Mouse (Mus musculus): ENCODE measurements around the gene C1qa. TPM values are rescaled to one million over a fixed set of nuclear protein-coding genes. Genes with fewer than 3 reads are reported as not detected.

Gene C1qa
- polyA plus RNA-seq, 1 experiment from 2014 or later, result 16.2 TPM

GRCm38 (mm10) chr4:136898084-136898598 is 462 bp downstream of the C1qa start:
- no peak overlapping the region for H3K4me3 ChIP-seq (ENCODE audit: low read depth, low read length)
- no peak for DNase-seq (ENCODE audit: low spot score)
- peaks cover 12% of the 10 kb centered on the region for H3K27me3 ChIP-seq (ENCODE audit: control insufficient read depth, insufficient read depth, low read length)
- no peak for ATAC-seq (replicated peaks; ENCODE audit: insufficient number of reproducible peaks, low FRiP score, low TSS enrichment, low read depth)
- 0 out of 2 replicates have a peak, but pooled peaks cover 2% of the 10 kb centered on the region for H3K4me1 ChIP-seq (ENCODE audit: control insufficient read depth, insufficient read depth, low read length)
- H3K4me2 ChIP-seq (ENCODE audit: low read depth, low read length), result no peak overlapping the region
- H3K27ac ChIP-seq (replicated peaks; ENCODE audit: low read depth, low read length), result no peak overlapping the region
- no peak overlapping the region for H3K9ac ChIP-seq (replicated peaks; ENCODE audit: low read length)
- no peaks in the 10 kb centered on the region for H3K36me3 ChIP-seq (replicated peaks; ENCODE audit: control insufficient read depth, insufficient read depth, low read depth, low read length)
- no peaks in the 10 kb centered on the region for H3K9me3 ChIP-seq (replicated peaks; ENCODE audit: control insufficient read depth, low read length)
- 67% methylated on average over 9 of the region's 9 CpGs for WGBS

- H3K4me2 ChIP-seq (ENCODE audit: low read depth, low read length), result no peak overlapping the region
- no peaks in the 10 kb centered on the region for H3K9me3 ChIP-seq (replicated peaks; ENCODE audit: control insufficient read depth, low read length)
- WGBS, result 32% methylated on average over 10 of the region's 10 CpGs
- 0 out of 2 replicates have a peak, but pooled peaks cover 2% of the 10 kb centered on the region for H3K4me1 ChIP-seq (ENCODE audit: control insufficient read depth, insufficient read depth, low read length)
- ATAC-seq (replicated peaks; ENCODE audit: insufficient number of reproducible peaks, low FRiP score, low TSS enrichment, low read depth), result no peak
- DNase-seq (ENCODE audit: low spot score), result no peak
- no peaks in the 10 kb centered on the region for H3K36me3 ChIP-seq (replicated peaks; ENCODE audit: control insufficient read depth, insufficient read depth, low read depth, low read length)
- no peak overlapping the region for H3K4me3 ChIP-seq (ENCODE audit: low read depth, low read length)
- peaks cover 12% of the 10 kb centered on the region for H3K27me3 ChIP-seq (ENCODE audit: control insufficient read depth, insufficient read depth, low read length)
- no peak overlapping the region for H3K9ac ChIP-seq (replicated peaks; ENCODE audit: low read length)
- no peak overlapping the region for H3K27ac ChIP-seq (replicated peaks; ENCODE audit: low read depth, low read length)
These were observed 2.1 kb downstream of the C1qa start for GRCm38 (mm10) chr4:136896461-136896860.

GRCm38 (mm10) chr4:136895861-136896260 is 2.7 kb downstream of the C1qa start:
- Histone ChIP-seq H3K27ac (replicated peaks; ENCODE audit: low read depth, low read length) (no peak overlapping the region), H3K27me3 (ENCODE audit: control insufficient read depth, insufficient read depth, low read length) (peaks cover 12% of the 10 kb centered on the region), H3K4me3 (ENCODE audit: low read depth, low read length) (no peak overlapping the region), H3K9me3 (replicated peaks; ENCODE audit: control insufficient read depth, low read length) (no peaks in the 10 kb centered on the region), H3K9ac (replicated peaks; ENCODE audit: low read length) (no peak overlapping the region; the same call in 1 of the 2 replicates), H3K4me2 (ENCODE audit: low read depth, low read length) (no peak overlapping the region), H3K4me1 (ENCODE audit: control insufficient read depth, insufficient read depth, low read length) (0 out of 2 replicates have a peak, but pooled peaks cover 2% of the 10 kb centered on the region), H3K36me3 (replicated peaks; ENCODE audit: control insufficient read depth, insufficient read depth, low read depth, low read length) (no peaks in the 10 kb centered on the region)
- 6% methylated on average over 14 of the region's 15 CpGs for WGBS
- ATAC-seq (replicated peaks; ENCODE audit: insufficient number of reproducible peaks, low FRiP score, low TSS enrichment, low read depth) (no peak), DNase-seq (ENCODE audit: low spot score) (no peak)

- peaks cover 12% of the 10 kb centered on the region for H3K27me3 ChIP-seq (ENCODE audit: control insufficient read depth, insufficient read depth, low read length)
- no peaks in the 10 kb centered on the region for H3K36me3 ChIP-seq (replicated peaks; ENCODE audit: control insufficient read depth, insufficient read depth, low read depth, low read length)
- H3K27ac ChIP-seq (replicated peaks; ENCODE audit: low read depth, low read length), result no peak overlapping the region
- no peak overlapping the region for H3K4me3 ChIP-seq (ENCODE audit: low read depth, low read length)
- H3K4me2 ChIP-seq (ENCODE audit: low read depth, low read length), result no peak overlapping the region
- ATAC-seq (replicated peaks; ENCODE audit: insufficient number of reproducible peaks, low FRiP score, low TSS enrichment, low read depth), result no peak
- no peak overlapping the region for H3K9ac ChIP-seq (replicated peaks; ENCODE audit: low read length)
- H3K4me1 ChIP-seq (ENCODE audit: control insufficient read depth, insufficient read depth, low read length), result 0 out of 2 replicates have a peak, but pooled peaks cover 2% of the 10 kb centered on the region
- no peaks in the 10 kb centered on the region for H3K9me3 ChIP-seq (replicated peaks; ENCODE audit: control insufficient read depth, low read length)
- no peak for DNase-seq (ENCODE audit: low spot score)
- WGBS, result 77% methylated on average over 4 of the region's 4 CpGs
These were observed 3.8 kb downstream of the C1qa start for GRCm38 (mm10) chr4:136894821-136895220.

- H3K36me3 ChIP-seq (replicated peaks; ENCODE audit: control insufficient read depth, insufficient read depth, low read depth, low read length), result no peaks in the 10 kb centered on the region
- H3K4me1 ChIP-seq (ENCODE audit: control insufficient read depth, insufficient read depth, low read length), result 0 out of 2 replicates have a peak, but pooled peaks cover 2% of the 10 kb centered on the region
- peaks cover 12% of the 10 kb centered on the region for H3K27me3 ChIP-seq (ENCODE audit: control insufficient read depth, insufficient read depth, low read length)
- no peak overlapping the region for H3K27ac ChIP-seq (replicated peaks; ENCODE audit: low read depth, low read length)
- 10% methylated on average over 9 of the region's 9 CpGs for WGBS
- no peak overlapping the region for H3K4me2 ChIP-seq (ENCODE audit: low read depth, low read length)
- ATAC-seq (replicated peaks; ENCODE audit: insufficient number of reproducible peaks, low FRiP score, low TSS enrichment, low read depth), result peak; percentile 47; the same call in 1 of the 2 replicates
- H3K9me3 ChIP-seq (replicated peaks; ENCODE audit: control insufficient read depth, low read length), result no peaks in the 10 kb centered on the region
- H3K9ac ChIP-seq (replicated peaks; ENCODE audit: low read length), result no peak overlapping the region
- H3K4me3 ChIP-seq (ENCODE audit: low read depth, low read length), result no peak overlapping the region
- peak; percentile 70 for DNase-seq (ENCODE audit: low spot score)
These were observed 4.7 kb downstream of the C1qa start for GRCm38 (mm10) chr4:136893691-136894543.

GRCm38 (mm10) chr4:136892811-136893210 is 5.8 kb downstream of the C1qa start, which contains the start of gene C1qc:
Gene C1qc (minus strand): TSS chr4:136893065.
- H3K27ac ChIP-seq (replicated peaks; ENCODE audit: low read depth, low read length), result no peak within 1 kb of the TSS
- H3K9ac ChIP-seq (replicated peaks; ENCODE audit: low read length), result no peak within 1 kb of the TSS
- no peak within 1 kb of the TSS for H3K4me3 ChIP-seq (ENCODE audit: low read depth, low read length)
- DNase-seq (ENCODE audit: low spot score) (no peak), ATAC-seq (replicated peaks; ENCODE audit: insufficient number of reproducible peaks, low FRiP score, low TSS enrichment, low read depth) (no peak)
- no peaks in the 10 kb centered on the region for H3K9me3 ChIP-seq (replicated peaks; ENCODE audit: control insufficient read depth, low read length)
- peaks cover 12% of the 10 kb centered on the region for H3K27me3 ChIP-seq (ENCODE audit: control insufficient read depth, insufficient read depth, low read length)
- 0 out of 2 replicates have a peak, but pooled peaks cover 2% of the 10 kb centered on the region for H3K4me1 ChIP-seq (ENCODE audit: control insufficient read depth, insufficient read depth, low read length)
- 57% methylated on average over 5 of the region's 5 CpGs for WGBS
- no peak within 1 kb of the TSS for H3K4me2 ChIP-seq (ENCODE audit: low read depth, low read length)
- H3K36me3 ChIP-seq (replicated peaks; ENCODE audit: control insufficient read depth, insufficient read depth, low read depth, low read length), result no peaks in the 10 kb centered on the region

- ATAC-seq (replicated peaks; ENCODE audit: insufficient number of reproducible peaks, low FRiP score, low TSS enrichment, low read depth) (no peak), DNase-seq (ENCODE audit: low spot score) (no peak)
- H3K9me3 ChIP-seq (replicated peaks; ENCODE audit: control insufficient read depth, low read length), result no peaks in the 10 kb centered on the region
- H3K4me1 ChIP-seq (ENCODE audit: control insufficient read depth, insufficient read depth, low read length), result 0 out of 2 replicates have a peak, but pooled peaks cover 2% of the 10 kb centered on the region
- peaks cover 12% of the 10 kb centered on the region for H3K27me3 ChIP-seq (ENCODE audit: control insufficient read depth, insufficient read depth, low read length)
- H3K4me3 ChIP-seq (ENCODE audit: low read depth, low read length), result no peak overlapping the region
- H3K36me3 ChIP-seq (replicated peaks; ENCODE audit: control insufficient read depth, insufficient read depth, low read depth, low read length), result no peaks in the 10 kb centered on the region
- no peak overlapping the region for H3K27ac ChIP-seq (replicated peaks; ENCODE audit: low read depth, low read length)
- H3K4me2 ChIP-seq (ENCODE audit: low read depth, low read length), result no peak overlapping the region
- H3K9ac ChIP-seq (replicated peaks; ENCODE audit: low read length), result no peak overlapping the region
- WGBS, result 64% methylated on average over 7 of the region's 7 CpGs
These were observed 6.2 kb downstream of the C1qa start for GRCm38 (mm10) chr4:136892371-136892770.

GRCm38 (mm10) chr4:136891115-136891514 is 7.5 kb downstream of the C1qa start:
- Histone ChIP-seq H3K4me2 (ENCODE audit: low read depth, low read length) (no peak overlapping the region), H3K27ac (replicated peaks; ENCODE audit: low read depth, low read length) (no peak overlapping the region), H3K36me3 (replicated peaks; ENCODE audit: control insufficient read depth, insufficient read depth, low read depth, low read length) (no peaks in the 10 kb centered on the region), H3K27me3 (ENCODE audit: control insufficient read depth, insufficient read depth, low read length) (peaks cover 6% of the 10 kb centered on the region), H3K9me3 (replicated peaks; ENCODE audit: control insufficient read depth, low read length) (no peaks in the 10 kb centered on the region), H3K4me3 (ENCODE audit: low read depth, low read length) (no peak overlapping the region), H3K4me1 (ENCODE audit: control insufficient read depth, insufficient read depth, low read length) (0 out of 2 replicates have a peak, but pooled peaks cover 2% of the 10 kb centered on the region), H3K9ac (replicated peaks; ENCODE audit: low read length) (no peak overlapping the region)
- ATAC-seq (replicated peaks; ENCODE audit: insufficient number of reproducible peaks, low FRiP score, low TSS enrichment, low read depth) (no peak), DNase-seq (ENCODE audit: low spot score) (no peak)
- 85% methylated on average over 4 of the region's 4 CpGs for WGBS
